Mouse (Mus musculus) CD4-positive, CD25-positive, alpha-beta regulatory T cell, adult 4 months (primary cell): ENCODE results near the gene Hsfy2. TPM values are rescaled to one million over a fixed set of nuclear protein-coding genes. Genes with fewer than 3 reads are reported as not detected.

ENCODE experiments used
- ATAC-seq: one replicate; pipeline ENCODE4 v1.8.0; 2017
- polyA plus RNA-seq, 2 experiments: library from polyadenylated mRNA; unstranded; fragments of 100-300 nt; shearing (Covaris generic); gene quantifications; one replicate each; pipeline ENCODE4 v1.2.1; 2017

Gene Hsfy2
- not detected for polyA plus RNA-seq

- no peak for ATAC-seq
These were observed at the start of gene Hsfy2 for GRCm38 (mm10) chr1:56637335-56637734. Gene Hsfy2 (minus strand): TSS chr1:56637435.

GRCm38 (mm10) chr1:56685053-56685557 lies 47.9 kb upstream of the Hsfy2 start:
- ATAC-seq: no peak

- ATAC-seq: no peak
These were observed 47.3 kb upstream of the Hsfy2 start for GRCm38 (mm10) chr1:56684512-56684911.

GRCm38 (mm10) chr1:56681258-56681657 lies 44.0 kb upstream of the Hsfy2 start:
- ATAC-seq: no peak

- ATAC-seq: no peak
These were observed 38.0 kb upstream of the Hsfy2 start for GRCm38 (mm10) chr1:56675253-56675652.

- no peak for ATAC-seq
These were observed 37.4 kb upstream of the Hsfy2 start for GRCm38 (mm10) chr1:56674601-56675000.

- ATAC-seq: no peak
These were observed 34.2 kb upstream of the Hsfy2 start for GRCm38 (mm10) chr1:56671241-56671945.

GRCm38 (mm10) chr1:56670509-56670908 lies 33.3 kb upstream of the Hsfy2 start:
- no peak for ATAC-seq

- ATAC-seq: no peak
These were observed 27.4 kb upstream of the Hsfy2 start for GRCm38 (mm10) chr1:56664606-56665005.

GRCm38 (mm10) chr1:56626824-56627223 lies 10.4 kb downstream of the Hsfy2 start:
- no peak for ATAC-seq

GRCm38 (mm10) chr1:56624304-56624703 lies 12.9 kb downstream of the Hsfy2 start:
- no peak for ATAC-seq

GRCm38 (mm10) chr1:56612384-56612783 lies 24.9 kb downstream of the Hsfy2 start:
- ATAC-seq: no peak
